Mouse (Mus musculus): ENCODE results near the gene Cux2.
"Not testable (repeated sequence)": the region's sequence is repeated elsewhere in the genome, so short reads cannot be mapped to it uniquely, and the experiment has no call there.

Cux2 gene

GRCm38 (mm10) chr5:121856740-121857139, 193.2 kb downstream of the Cux2 start:
- DNase-seq = no peak

GRCm38 (mm10) chr5:121854768-121855167, 195.1 kb downstream of the Cux2 start:
- DNase-seq = no peak

GRCm38 (mm10) chr5:121853368-121854051, 196.4 kb downstream of the Cux2 start:
- DNase-seq = no peak

GRCm38 (mm10) chr5:121849478-121850349, 200.2 kb downstream of the Cux2 start:
- no peak for DNase-seq

GRCm38 (mm10) chr5:121848743-121849142, 201.2 kb downstream of the Cux2 start, which contains the start of gene Pheta1:
Pheta1 (plus strand) TSS chr5:121848984.
- peak; percentile 96 for DNase-seq

GRCm38 (mm10) chr5:121848035-121848519, 201.8 kb downstream of the Cux2 start:
- peak; percentile 73 for DNase-seq

- not testable (repeated sequence) for DNase-seq
Observed at GRCm38 (mm10) chr5:121847269-121847668, 202.6 kb downstream of the Cux2 start.

GRCm38 (mm10) chr5:121846322-121846721, 203.6 kb downstream of the Cux2 start:
- DNase-seq = no peak

- no peak for DNase-seq
Observed at GRCm38 (mm10) chr5:121845361-121845760, 204.5 kb downstream of the Cux2 start.

GRCm38 (mm10) chr5:121843138-121843905, 206.6 kb downstream of the Cux2 start:
- no peak for DNase-seq

- DNase-seq = peak; percentile 84
Observed at GRCm38 (mm10) chr5:121842665-121843118, 207.2 kb downstream of the Cux2 start.

GRCm38 (mm10) chr5:121841973-121842372, 207.9 kb downstream of the Cux2 start:
- no peak for DNase-seq

GRCm38 (mm10) chr5:121841516-121841915, 208.4 kb downstream of the Cux2 start:
- DNase-seq = no peak

- no peak for DNase-seq
Observed at GRCm38 (mm10) chr5:121839128-121839473, 210.8 kb downstream of the Cux2 start.

- DNase-seq = peak; percentile 49
Observed at GRCm38 (mm10) chr5:121838341-121839127, 211.4 kb downstream of the Cux2 start.

GRCm38 (mm10) chr5:121837441-121838340, 212.2 kb downstream of the Cux2 start, which contains the start of gene Sh2b3:
Sh2b3 (minus strand) TSS chr5:121837646.
- no peak for DNase-seq

- DNase-seq = peak; percentile 93
Observed at GRCm38 (mm10) chr5:121836692-121837415, 213.0 kb downstream of the Cux2 start.

GRCm38 (mm10) chr5:121835949-121836691, 213.8 kb downstream of the Cux2 start:
- DNase-seq = peak; percentile 44

GRCm38 (mm10) chr5:121834991-121835747, 214.7 kb downstream of the Cux2 start:
- DNase-seq = no peak

Measured in embryo, embryonic 11 days (tissue).